Mouse (Mus musculus): ENCODE results near the gene Cdkn2aip. TPM values are rescaled to one million over a fixed set of nuclear protein-coding genes. Genes with fewer than 3 reads are reported as not detected.

The Cdkn2aip gene
- polyA plus RNA-seq, 2 experiments, result 11.6 to 22.3 TPM

DNA sequence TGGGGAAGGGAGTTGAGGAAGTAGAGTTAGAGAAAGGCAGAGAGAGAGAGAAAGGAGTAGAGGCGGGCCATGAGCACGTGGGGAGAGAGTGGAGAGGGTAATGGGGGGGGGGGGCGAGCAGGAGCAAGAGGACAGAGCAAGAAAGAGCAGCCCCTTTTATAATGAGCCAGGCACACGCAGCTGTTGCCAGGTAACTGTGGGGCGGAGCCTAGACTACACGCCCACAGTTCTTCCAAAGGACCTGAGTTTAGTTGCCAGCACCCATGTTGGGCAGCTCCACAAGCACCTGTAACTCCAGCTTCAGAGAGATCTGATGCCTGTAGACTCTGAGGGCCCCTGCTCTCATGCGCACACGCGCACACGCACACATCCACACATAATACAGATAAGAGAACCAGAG is 21.9 kb downstream of the Cdkn2aip start:
- no peak for TF ChIP-seq POLR2A (IDR thresholded peaks at IDR 0.05; ENCODE audit: borderline replicate concordance, extremely low read depth, insufficient read depth, insufficient read length)
- no peak overlapping the region for H3K4me2 ChIP-seq (replicated peaks; ENCODE audit: low read depth, low read length, severe bottlenecking)
- no peaks in the 10 kb centered on the region for H3K36me3 ChIP-seq (ENCODE audit: control insufficient read depth, insufficient read depth, low read length)
- no peaks in the 10 kb centered on the region for H3K27me3 ChIP-seq (ENCODE audit: control insufficient read depth, insufficient read depth, low read length)
- H3K9me3 ChIP-seq (ENCODE audit: control insufficient read depth, low read length), result no peaks in the 10 kb centered on the region
- ATAC-seq (ENCODE audit: low FRiP score, low read depth) (no peak), DNase-seq (ENCODE audit: low spot score) (no peak)
- no peak overlapping the region for H3K9ac ChIP-seq (ENCODE audit: low read depth, low read length, severe bottlenecking)
- H3K4me1 ChIP-seq (ENCODE audit: control insufficient read depth, insufficient read depth, low read length), result no peaks in the 10 kb centered on the region
- no peak overlapping the region for H3K4me3 ChIP-seq (replicated peaks; ENCODE audit: low read length)
- WGBS, result 84% methylated on average over 9 of the region's 10 CpGs
- H3K27ac ChIP-seq (replicated peaks; ENCODE audit: low read depth, low read length), result no peak overlapping the region

DNA sequence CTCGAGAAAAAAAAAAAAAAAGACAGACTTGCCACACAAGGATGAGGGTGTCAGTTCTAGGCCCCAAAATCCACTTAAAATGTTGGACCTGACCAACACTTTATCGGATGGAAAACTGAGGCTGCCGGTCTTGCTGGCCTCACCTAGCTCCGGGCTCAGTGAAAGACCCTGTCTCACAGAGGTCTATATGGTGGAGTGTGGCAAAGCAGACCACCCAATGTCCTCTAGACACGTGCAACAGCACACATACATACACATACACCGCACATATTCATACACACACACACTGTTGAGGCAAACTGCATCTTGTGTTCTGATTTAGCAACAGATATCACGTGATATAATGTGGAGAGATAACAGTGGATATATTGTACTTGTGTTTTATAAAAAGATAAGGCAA is 22.4 kb downstream of the Cdkn2aip start:
- Histone ChIP-seq H3K4me3 (replicated peaks; ENCODE audit: low read length) (no peak overlapping the region), H3K27ac (replicated peaks; ENCODE audit: low read depth, low read length) (no peak overlapping the region), H3K4me2 (replicated peaks; ENCODE audit: low read depth, low read length, severe bottlenecking) (peak overlapping the region; percentile 44; the same call in 1 of the 2 replicates), H3K36me3 (ENCODE audit: control insufficient read depth, insufficient read depth, low read length) (no peaks in the 10 kb centered on the region), H3K9me3 (ENCODE audit: control insufficient read depth, low read length) (no peaks in the 10 kb centered on the region), H3K4me1 (ENCODE audit: control insufficient read depth, insufficient read depth, low read length) (no peaks in the 10 kb centered on the region), H3K27me3 (ENCODE audit: control insufficient read depth, insufficient read depth, low read length) (no peaks in the 10 kb centered on the region), H3K9ac (ENCODE audit: low read depth, low read length, severe bottlenecking) (no peak overlapping the region)
- ATAC-seq (ENCODE audit: low FRiP score, low read depth) (no peak), DNase-seq (ENCODE audit: low spot score) (no peak)
- WGBS, result 53% methylated on average over 7 of the region's 7 CpGs
- TF ChIP-seq POLR2A (IDR thresholded peaks at IDR 0.05; ENCODE audit: borderline replicate concordance, extremely low read depth, insufficient read depth, insufficient read length), result no peak

DNA sequence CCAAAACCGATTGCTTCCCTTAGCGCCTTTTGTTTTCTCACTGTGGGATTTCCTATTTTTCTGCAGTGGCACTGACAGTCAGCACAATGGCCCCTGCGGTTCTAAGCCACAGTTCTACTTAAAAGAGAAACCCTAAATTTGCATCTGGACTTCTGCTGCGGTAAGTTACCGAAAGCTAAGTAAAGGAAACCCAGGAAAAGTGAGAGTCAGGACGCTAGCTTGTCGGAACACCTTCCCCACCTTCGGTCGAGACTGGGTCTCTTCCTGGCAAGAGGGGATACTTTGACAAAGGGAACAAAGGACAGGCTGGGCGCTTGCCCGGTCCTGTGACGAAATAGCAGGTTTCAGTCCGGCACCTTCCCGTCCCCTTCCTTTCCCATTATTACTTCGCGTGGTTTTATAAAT is 23.1 kb downstream of the Cdkn2aip start:
- peak overlapping the region; percentile 22; the same call in 1 of the 2 replicates for H3K9ac ChIP-seq (ENCODE audit: low read depth, low read length, severe bottlenecking)
- 9% methylated on average over 16 of the region's 16 CpGs for WGBS
- ATAC-seq (ENCODE audit: low FRiP score, low read depth) (no peak), DNase-seq (ENCODE audit: low spot score) (no peak)
- no peaks in the 10 kb centered on the region for H3K9me3 ChIP-seq (ENCODE audit: control insufficient read depth, low read length)
- TF ChIP-seq POLR2A (IDR thresholded peaks at IDR 0.05; ENCODE audit: borderline replicate concordance, extremely low read depth, insufficient read depth, insufficient read length), result no peak
- no peak overlapping the region for H3K27ac ChIP-seq (replicated peaks; ENCODE audit: low read depth, low read length)
- no peaks in the 10 kb centered on the region for H3K4me1 ChIP-seq (ENCODE audit: control insufficient read depth, insufficient read depth, low read length)
- H3K4me2 ChIP-seq (replicated peaks; ENCODE audit: low read depth, low read length, severe bottlenecking), result peak overlapping the region; percentile 44
- H3K4me3 ChIP-seq (replicated peaks; ENCODE audit: low read length), result peak overlapping the region; percentile 22
- H3K36me3 ChIP-seq (ENCODE audit: control insufficient read depth, insufficient read depth, low read length), result no peaks in the 10 kb centered on the region
- H3K27me3 ChIP-seq (ENCODE audit: control insufficient read depth, insufficient read depth, low read length), result no peaks in the 10 kb centered on the region

DNA sequence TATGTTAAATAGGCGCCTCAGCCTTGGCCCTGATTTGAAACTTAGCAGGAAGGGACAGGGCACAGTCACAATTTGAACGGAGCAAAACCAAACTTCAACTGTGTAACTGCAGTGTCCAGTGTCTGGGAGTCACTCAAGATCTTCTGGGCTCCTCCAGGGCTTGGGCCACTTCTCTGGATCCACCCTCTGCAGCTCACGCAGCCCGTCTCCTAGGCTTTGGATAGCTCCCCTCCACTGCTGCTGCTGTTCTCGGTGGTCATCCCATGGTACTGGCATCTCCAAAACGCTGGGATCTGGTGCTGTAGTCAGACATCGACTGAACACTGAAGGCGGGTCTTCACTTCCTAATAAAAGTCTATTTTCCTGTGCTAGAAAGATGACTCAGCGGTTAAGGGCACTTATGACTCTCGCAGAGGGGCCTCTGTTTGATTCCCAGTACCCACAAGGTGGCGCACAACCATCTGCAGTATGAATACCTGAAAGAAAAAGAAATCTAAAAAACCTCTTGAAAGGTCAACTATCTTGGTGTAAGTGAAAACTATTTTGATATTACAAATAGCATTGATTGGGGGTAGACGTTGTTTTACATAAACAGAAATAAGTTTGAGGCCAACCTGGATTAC is 23.9 kb downstream of the Cdkn2aip start:
- Histone ChIP-seq H3K4me1 (ENCODE audit: control insufficient read depth, insufficient read depth, low read length) (no peaks in the 10 kb centered on the region), H3K9ac (ENCODE audit: low read depth, low read length, severe bottlenecking) (no peak overlapping the region), H3K9me3 (ENCODE audit: control insufficient read depth, low read length) (no peaks in the 10 kb centered on the region), H3K4me2 (replicated peaks; ENCODE audit: low read depth, low read length, severe bottlenecking) (no peak overlapping the region), H3K27ac (replicated peaks; ENCODE audit: low read depth, low read length) (no peak overlapping the region), H3K27me3 (ENCODE audit: control insufficient read depth, insufficient read depth, low read length) (no peaks in the 10 kb centered on the region), H3K4me3 (replicated peaks; ENCODE audit: low read length) (no peak overlapping the region), H3K36me3 (ENCODE audit: control insufficient read depth, insufficient read depth, low read length) (no peaks in the 10 kb centered on the region)
- DNase-seq (ENCODE audit: low spot score) (no peak), ATAC-seq (ENCODE audit: low FRiP score, low read depth) (no peak)
- no peak for TF ChIP-seq POLR2A (IDR thresholded peaks at IDR 0.05; ENCODE audit: borderline replicate concordance, extremely low read depth, insufficient read depth, insufficient read length)
- WGBS, result 66% methylated on average over 12 of the region's 12 CpGs

DNA sequence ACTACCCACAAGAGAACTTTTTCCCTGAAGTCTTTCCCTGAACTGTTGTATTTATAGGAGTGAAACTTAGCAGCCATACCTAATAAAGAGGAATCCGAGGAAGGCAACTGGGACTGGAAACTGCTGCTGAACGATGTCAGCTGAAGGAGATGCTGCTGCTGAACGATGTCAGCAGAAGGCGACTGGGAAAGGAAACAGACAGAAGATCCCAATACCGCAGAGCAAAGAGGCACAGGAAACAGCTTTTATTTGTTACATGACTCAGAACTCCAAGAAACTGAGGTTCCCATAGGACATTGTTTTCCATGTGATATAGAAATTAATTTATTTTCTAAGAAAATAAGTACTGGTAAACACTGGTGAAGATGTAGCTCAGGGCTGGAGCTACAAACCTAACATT is 29.3 kb downstream of the Cdkn2aip start:
- ATAC-seq (ENCODE audit: low FRiP score, low read depth) (no peak), DNase-seq (ENCODE audit: low spot score) (no peak)
- H3K36me3 ChIP-seq (ENCODE audit: control insufficient read depth, insufficient read depth, low read length), result peaks cover 9% of the 10 kb centered on the region; the same call in 1 of the 2 replicates
- H3K4me1 ChIP-seq (ENCODE audit: control insufficient read depth, insufficient read depth, low read length), result no peaks in the 10 kb centered on the region
- H3K9me3 ChIP-seq (ENCODE audit: control insufficient read depth, low read length), result no peaks in the 10 kb centered on the region
- TF ChIP-seq POLR2A (IDR thresholded peaks at IDR 0.05; ENCODE audit: borderline replicate concordance, extremely low read depth, insufficient read depth, insufficient read length), result no peak
- no peak overlapping the region for H3K4me2 ChIP-seq (replicated peaks; ENCODE audit: low read depth, low read length, severe bottlenecking)
- no peaks in the 10 kb centered on the region for H3K27me3 ChIP-seq (ENCODE audit: control insufficient read depth, insufficient read depth, low read length)
- no peak overlapping the region for H3K27ac ChIP-seq (replicated peaks; ENCODE audit: low read depth, low read length)
- WGBS, result 55% methylated on average over 5 of the region's 5 CpGs
- no peak overlapping the region for H3K9ac ChIP-seq (ENCODE audit: low read depth, low read length, severe bottlenecking)
- no peak overlapping the region for H3K4me3 ChIP-seq (replicated peaks; ENCODE audit: low read length)

Measured in limb, embryonic 14.5 days (tissue).